8 mouse cellular contexts compared by ENCODE assay signal in genomic region chr2:32751665-32752033, GRCm38 (mm10). TPM values are rescaled to one million over a fixed set of nuclear protein-coding genes. Genes with fewer than 3 reads are reported as not detected.
DNase-seq lines count a peak whose midpoint lies in the region; ATAC-seq and TF ChIP-seq lines count a peak whose summit lies in the region.

No protein-coding gene starts in this region.

- no peak for DNase-seq in lung, adult 2 months
- DNase-seq in lung, postnatal 4 days: no peak
- DNase-seq in forebrain, embryonic 14.5 days (ENCODE audit: low spot score): no peak
- no peak for DNase-seq in left cerebral cortex, adult 11 months (ENCODE audit: low spot score)
- no peak for DNase-seq in adrenal gland, postnatal 25 days
- DNase-seq in kidney, adult 18-20 months: no peak

- 45% methylated on average over 10 of the region's 10 CpGs for WGBS in lung, adult 2 months
- 18% methylated on average over 8 of the region's 10 CpGs for WGBS in forebrain, embryonic 14.5 days
- 14% methylated on average over 9 of the region's 10 CpGs for WGBS in limb, embryonic 12.5 days
- WGBS in neural tube, embryonic 14.5 days: 17% methylated on average over 8 of the region's 10 CpGs

- no peak overlapping the region for H3K27ac ChIP-seq in forebrain, embryonic 14.5 days (ENCODE audit: low read depth, low read length)
- peak overlapping the region; percentile 59 for H3K27ac ChIP-seq in limb, embryonic 12.5 days
- no peak overlapping the region for H3K27ac ChIP-seq in neural tube, embryonic 14.5 days (ENCODE audit: low read depth, low read length)

- no peak for TF ChIP-seq CTCF in lung, adult 2 months (IDR thresholded peaks at IDR 0.05; ENCODE audit: insufficient read depth, low read length)

- H3K27me3 ChIP-seq in forebrain, embryonic 14.5 days (replicated peaks; ENCODE audit: control insufficient read depth, insufficient read depth, low read length): no peaks in the 10 kb centered on the region
- peaks cover 6% of the 10 kb centered on the region; the same call in 1 of the 2 replicates for H3K27me3 ChIP-seq in limb, embryonic 12.5 days
- H3K27me3 ChIP-seq in neural tube, embryonic 14.5 days (ENCODE audit: control insufficient read depth, insufficient read depth, low read length): no peaks in the 10 kb centered on the region

- no peaks in the 10 kb centered on the region for H3K4me1 ChIP-seq in lung, adult 2 months (ENCODE audit: control insufficient read depth, insufficient read depth, low read length)
- H3K4me1 ChIP-seq in forebrain, embryonic 14.5 days (ENCODE audit: control insufficient read depth, insufficient read depth, low read length): 0 out of 2 replicates have a peak, but pooled peaks cover 12% of the 10 kb centered on the region
- H3K4me1 ChIP-seq in limb, embryonic 12.5 days (replicated peaks): peaks cover 19% of the 10 kb centered on the region
- H3K4me1 ChIP-seq in neural tube, embryonic 14.5 days (ENCODE audit: control insufficient read depth, insufficient read depth, low read length): 0 out of 2 replicates have a peak, but pooled peaks cover 17% of the 10 kb centered on the region

- TF ChIP-seq POLR2A in lung, adult 2 months (IDR thresholded peaks at IDR 0.05; ENCODE audit: borderline replicate concordance, extremely low read depth, low read depth, low read length): no peak

- no peaks in the 10 kb centered on the region for H3K9me3 ChIP-seq in forebrain, embryonic 14.5 days (replicated peaks; ENCODE audit: control insufficient read depth, low read length)
- H3K9me3 ChIP-seq in limb, embryonic 12.5 days: no peaks in the 10 kb centered on the region
- no peaks in the 10 kb centered on the region for H3K9me3 ChIP-seq in neural tube, embryonic 14.5 days (ENCODE audit: control insufficient read depth, low read length)

- peaks cover 64% of the 10 kb centered on the region for H3K36me3 ChIP-seq in forebrain, embryonic 14.5 days (ENCODE audit: control insufficient read depth, insufficient read depth, low read length)
- peaks cover 36% of the 10 kb centered on the region for H3K36me3 ChIP-seq in limb, embryonic 12.5 days
- peaks cover 56% of the 10 kb centered on the region for H3K36me3 ChIP-seq in neural tube, embryonic 14.5 days (ENCODE audit: control insufficient read depth, insufficient read depth, low read length)

- H3K4me2 ChIP-seq in forebrain, embryonic 14.5 days (ENCODE audit: low read length): peak overlapping the region; percentile 48
- H3K4me2 ChIP-seq in limb, embryonic 12.5 days: peak overlapping the region; percentile 70
- H3K4me2 ChIP-seq in neural tube, embryonic 14.5 days (ENCODE audit: low read depth, low read length): peak overlapping the region; percentile 32

- peak overlapping the region; percentile 46 for H3K9ac ChIP-seq in forebrain, embryonic 14.5 days (ENCODE audit: low read length)
- H3K9ac ChIP-seq in limb, embryonic 12.5 days (replicated peaks): peak overlapping the region; percentile 58
- 0 out of 2 replicates have a peak overlapping the region, but pooled peaks have one; percentile 32 for H3K9ac ChIP-seq in neural tube, embryonic 14.5 days (replicated peaks; ENCODE audit: low read depth, low read length)

- H3K4me3 ChIP-seq in lung, adult 2 months (replicated peaks; ENCODE audit: extremely low read depth, low read depth, low read length): peak overlapping the region; percentile 44
- H3K4me3 ChIP-seq in forebrain, embryonic 14.5 days (ENCODE audit: low read depth, low read length): peak overlapping the region; percentile 16
- peak overlapping the region; percentile 42 for H3K4me3 ChIP-seq in limb, embryonic 12.5 days (replicated peaks)
- H3K4me3 ChIP-seq in neural tube, embryonic 14.5 days (ENCODE audit: low read depth, low read length): peak overlapping the region; percentile 9; the same call in 1 of the 2 replicates

- ATAC-seq in forebrain, embryonic 14.5 days: no peak
- no peak for ATAC-seq in limb, embryonic 12.5 days (ENCODE audit: insufficient number of reproducible peaks, insufficient read depth, low FRiP score, low TSS enrichment, low read depth)
- no peak for ATAC-seq in neural tube, embryonic 14.5 days (ENCODE audit: low read depth)

RNA-seq across cellular contexts. Expression of gene Tor2a, which starts 5.4 kb away (rescaled TPM):
- polyA plus RNA-seq in lung, adult 2 months (2012; rRNA removed): 65.3 and 67.8 TPM in 2 replicates
- 67.9 and 71.2 TPM in 2 replicates for polyA plus RNA-seq in forebrain, embryonic 14.5 days (2014; fragmentation: Nextera tagmentation; extraction: Ambion mirVana)
- polyA plus RNA-seq in limb, embryonic 12.5 days (2016; fragmentation: Nextera tagmentation; extraction: Ambion mirVana): 58.8 and 62.7 TPM in 2 replicates
- polyA plus RNA-seq in neural tube, embryonic 14.5 days (2014; fragmentation: Nextera tagmentation; extraction: Ambion mirVana): 56.0 and 57.6 TPM in 2 replicates
- 24.7 and 30.8 TPM in 2 replicates for total RNA-seq in adrenal gland, postnatal 25 days (2021)

RNA-seq across cellular contexts. Expression of gene 6330409D20Rik, which starts 10.8 kb away (rescaled TPM):
- 0.18 and 0.41 TPM in 2 replicates for polyA plus RNA-seq in lung, adult 2 months (2012; rRNA removed)
- polyA plus RNA-seq in forebrain, embryonic 14.5 days (2014; fragmentation: Nextera tagmentation; extraction: Ambion mirVana): 3.2 and 3.4 TPM in 2 replicates
- polyA plus RNA-seq in limb, embryonic 12.5 days (2016; fragmentation: Nextera tagmentation; extraction: Ambion mirVana): not detected in 2 replicates
- polyA plus RNA-seq in neural tube, embryonic 14.5 days (2014; fragmentation: Nextera tagmentation; extraction: Ambion mirVana): 3.9 TPM in 2 replicates
- not detected in 2 replicates for total RNA-seq in adrenal gland, postnatal 25 days (2021)

RNA-seq across cellular contexts. Expression of gene Ttc16, which starts 23.8 kb away (rescaled TPM):
- polyA plus RNA-seq in lung, adult 2 months (2012; rRNA removed): 9.7 and 12.0 TPM in 2 replicates
- polyA plus RNA-seq in forebrain, embryonic 14.5 days (2014; fragmentation: Nextera tagmentation; extraction: Ambion mirVana): 0.27 and 0.80 TPM in 2 replicates
- polyA plus RNA-seq in limb, embryonic 12.5 days (2016; fragmentation: Nextera tagmentation; extraction: Ambion mirVana): 0.28 and 0.35 TPM in 2 replicates
- polyA plus RNA-seq in neural tube, embryonic 14.5 days (2014; fragmentation: Nextera tagmentation; extraction: Ambion mirVana): 0.36 and 0.82 TPM in 2 replicates
- total RNA-seq in adrenal gland, postnatal 25 days (2021): 0.15 and 0.24 TPM in 2 replicates

RNA-seq across cellular contexts. Expression of gene Ptrh1, which starts 23.9 kb away (rescaled TPM):
- polyA plus RNA-seq in lung, adult 2 months (2012; rRNA removed): 5.6 and 10.7 TPM in 2 replicates
- 4.7 and 5.1 TPM in 2 replicates for polyA plus RNA-seq in forebrain, embryonic 14.5 days (2014; fragmentation: Nextera tagmentation; extraction: Ambion mirVana)
- polyA plus RNA-seq in limb, embryonic 12.5 days (2016; fragmentation: Nextera tagmentation; extraction: Ambion mirVana): 3.8 and 4.2 TPM in 2 replicates
- 3.7 and 4.8 TPM in 2 replicates for polyA plus RNA-seq in neural tube, embryonic 14.5 days (2014; fragmentation: Nextera tagmentation; extraction: Ambion mirVana)
- 5.7 and 5.9 TPM in 2 replicates for total RNA-seq in adrenal gland, postnatal 25 days (2021)

RNA-seq across cellular contexts. Expression of gene Sh2d3c, which starts 30.8 kb away (rescaled TPM):
- 167 and 260 TPM in 2 replicates for polyA plus RNA-seq in lung, adult 2 months (2012; rRNA removed)
- polyA plus RNA-seq in forebrain, embryonic 14.5 days (2014; fragmentation: Nextera tagmentation; extraction: Ambion mirVana): 25.8 and 37.4 TPM in 2 replicates
- 17.0 and 17.1 TPM in 2 replicates for polyA plus RNA-seq in limb, embryonic 12.5 days (2016; fragmentation: Nextera tagmentation; extraction: Ambion mirVana)
- polyA plus RNA-seq in neural tube, embryonic 14.5 days (2014; fragmentation: Nextera tagmentation; extraction: Ambion mirVana): 41.2 and 51.2 TPM in 2 replicates
- total RNA-seq in adrenal gland, postnatal 25 days (2021): 14.3 and 23.7 TPM in 2 replicates
